In genomic region chr16:14451374-14452046, GRCm38 (mm10) we compare ENCODE assay signal across 8 mouse cellular contexts.
DNase-seq lines count a peak whose midpoint lies in the region; ATAC-seq and TF ChIP-seq lines count a peak whose summit lies in the region.

No protein-coding gene starts in this region.

- no peaks in the 10 kb centered on the region for H3K27me3 ChIP-seq in intestine, postnatal 0 days (replicated peaks; ENCODE audit: control insufficient read depth, insufficient read depth, low read length)
- H3K27me3 ChIP-seq in hindbrain, embryonic 12.5 days = no peaks in the 10 kb centered on the region

- no peak for ATAC-seq in intestine, postnatal 0 days
- no peak for ATAC-seq in CD4-positive, CD25-positive, alpha-beta regulatory T cell, adult 4 months
- ATAC-seq in hindbrain, embryonic 12.5 days (ENCODE audit: low FRiP score) = no peak

- H3K4me1 ChIP-seq in intestine, postnatal 0 days (replicated peaks; ENCODE audit: control insufficient read depth, insufficient read depth, low read length) = no peaks in the 10 kb centered on the region
- H3K4me1 ChIP-seq in hindbrain, embryonic 12.5 days = no peaks in the 10 kb centered on the region

- 0 out of 2 replicates have a peak, but pooled peaks cover 4% of the 10 kb centered on the region for H3K36me3 ChIP-seq in intestine, postnatal 0 days (ENCODE audit: control insufficient read depth, insufficient read depth)
- peaks cover 7% of the 10 kb centered on the region; the same call in 1 of the 2 replicates for H3K36me3 ChIP-seq in hindbrain, embryonic 12.5 days

- no peak overlapping the region for H3K9ac ChIP-seq in intestine, postnatal 0 days (ENCODE audit: low read depth, low read length)
- no peak overlapping the region for H3K9ac ChIP-seq in hindbrain, embryonic 12.5 days

- no peaks in the 10 kb centered on the region for H3K9me3 ChIP-seq in intestine, postnatal 0 days (ENCODE audit: control insufficient read depth)
- no peaks in the 10 kb centered on the region for H3K9me3 ChIP-seq in hindbrain, embryonic 12.5 days (replicated peaks)

- 59% methylated on average over 5 of the region's 5 CpGs for WGBS in intestine, postnatal 0 days
- WGBS in hindbrain, embryonic 12.5 days = 73% methylated on average over 5 of the region's 5 CpGs

- no peak overlapping the region for H3K27ac ChIP-seq in intestine, postnatal 0 days (ENCODE audit: low read depth, low read length)
- no peak overlapping the region for H3K27ac ChIP-seq in hindbrain, embryonic 12.5 days

- peak; percentile 13 for DNase-seq in kidney, postnatal 14 days
- no peak for DNase-seq in kidney, postnatal 36 days
- peak; percentile 14 for DNase-seq in urinary bladder, postnatal 14 days (ENCODE audit: low spot score)
- no peak for DNase-seq in urinary bladder, adult 18-20 months (ENCODE audit: low spot score in 2 of 2)
- no peak for DNase-seq in yolk sac, embryonic 10.5 days (ENCODE audit: low spot score)

- H3K4me2 ChIP-seq in intestine, postnatal 0 days (replicated peaks; ENCODE audit: low read depth) = no peak overlapping the region
- no peak overlapping the region for H3K4me2 ChIP-seq in hindbrain, embryonic 12.5 days (replicated peaks)

- H3K4me3 ChIP-seq in intestine, postnatal 0 days (ENCODE audit: low read depth, low read length) = no peak overlapping the region
- no peak overlapping the region for H3K4me3 ChIP-seq in hindbrain, embryonic 12.5 days

- TF ChIP-seq CTCF in intestine, postnatal 0 days (IDR thresholded peaks at IDR 0.05; ENCODE audit: low read depth) = peak; percentile 27; the same call in 1 of the 2 replicates

Comparison
In these comparisons a context has a peak if more than half of its experiments do, and no peak if none do; other contexts are left out.
1. DNase-seq: peak in kidney, postnatal 14 days (single experiment) and urinary bladder, postnatal 14 days (single experiment); none in kidney, postnatal 36 days (0 of 2), urinary bladder, adult 18-20 months (0 of 2) and yolk sac, embryonic 10.5 days (single experiment).